ENCODE assay signal across 9 mouse cellular contexts in genomic region chr2:65396128-65396527, GRCm38 (mm10). TPM values are rescaled to one million over a fixed set of nuclear protein-coding genes. Genes with fewer than 3 reads are reported as not detected.
A peak's percentile ranks its signal among the peaks of the same experiment; 100 is the strongest.
DNase-seq lines count a peak whose midpoint lies in the region; ATAC-seq and TF ChIP-seq lines count a peak whose summit lies in the region.
"Had no signal": no experiment of that assay in that cellular context is flagged by ENCODE, and none has a peak within 500 bp of the region (broad histone marks: within the 10 kb centered on the region; RNA-seq: fewer than 3 reads in every experiment).

No protein-coding gene starts in this region.

- H3K4me3 ChIP-seq in heart, adult 2 months, result no peak overlapping the region
- no peak overlapping the region for H3K4me3 ChIP-seq in heart, embryonic 11.5 days (ENCODE audit: low read depth, low read length)
- no peak overlapping the region for H3K4me3 ChIP-seq in hindbrain, embryonic 15.5 days
- no peak overlapping the region for H3K4me3 ChIP-seq in stomach, postnatal 0 days (ENCODE audit: low read depth, low read length)
- H3K4me3 ChIP-seq: heart, embryonic 15.5 days had no signal

- no peaks in the 10 kb centered on the region for H3K79me2 ChIP-seq in heart, adult 2 months (replicated peaks; ENCODE audit: control insufficient read depth, insufficient read depth, low read length)

- H3K9me3 ChIP-seq in heart, embryonic 11.5 days (replicated peaks; ENCODE audit: control insufficient read depth, low read length), result no peaks in the 10 kb centered on the region
- no peaks in the 10 kb centered on the region for H3K9me3 ChIP-seq in hindbrain, embryonic 15.5 days
- no peaks in the 10 kb centered on the region for H3K9me3 ChIP-seq in stomach, postnatal 0 days (ENCODE audit: control insufficient read depth, low read length)
- H3K9me3 ChIP-seq: heart, embryonic 15.5 days had no signal

- H3K9ac ChIP-seq in heart, adult 2 months (ENCODE audit: low read depth, low read length), result no peak overlapping the region
- no peak overlapping the region for H3K9ac ChIP-seq in heart, embryonic 11.5 days (ENCODE audit: low read depth, low read length)
- H3K9ac ChIP-seq in hindbrain, embryonic 15.5 days, result no peak overlapping the region
- no peak overlapping the region for H3K9ac ChIP-seq in stomach, postnatal 0 days (ENCODE audit: low read length)
- H3K9ac ChIP-seq: heart, embryonic 15.5 days had no signal

- TF ChIP-seq EP300 in heart, adult 2 months (IDR thresholded peaks at IDR 0.05; ENCODE audit: insufficient read depth, low read depth, low read length), result no peak
- TF ChIP-seq EP300 in stomach, postnatal 0 days (optimal IDR thresholded peaks at IDR 0.05), result no peak

- TF ChIP-seq POLR2A in heart, adult 2 months (IDR thresholded peaks at IDR 0.05; ENCODE audit: insufficient read depth, low read depth, low read length), result no peak

- peak; percentile 80 for TF ChIP-seq CTCF in heart, adult 2 months (IDR thresholded peaks at IDR 0.05)
- TF ChIP-seq CTCF in stomach, postnatal 0 days (IDR thresholded peaks at IDR 0.05; ENCODE audit: low read depth), result peak; percentile 78

- WGBS in heart, adult 2 months, result 28% methylated on average over 3 of the region's 3 CpGs
- WGBS in heart, embryonic 11.5 days (ENCODE audit: insufficient replicate concordance), result 30% methylated on average over 3 of the region's 3 CpGs
- 18% methylated on average over 3 of the region's 3 CpGs for WGBS in hindbrain, embryonic 15.5 days
- 10% methylated on average over 3 of the region's 3 CpGs for WGBS in stomach, postnatal 0 days

- no peak for DNase-seq in heart, adult 2 months
- peak; percentile 27 to 33 for DNase-seq in right cerebral cortex, adult 2 months (ENCODE audit: low spot score in 2 of 2)
- DNase-seq in right cerebral cortex, postnatal 36 days (ENCODE audit: low spot score in 2 of 2), result no peak
- no peak for DNase-seq in stomach, postnatal 0 days (ENCODE audit: low spot score)
- no peak for DNase-seq in thymus, postnatal 36 days
- no peak for DNase-seq in heart, postnatal 4 days

- H3K27me3 ChIP-seq in heart, adult 2 months (ENCODE audit: control insufficient read depth, insufficient read depth, low read length), result no peaks in the 10 kb centered on the region
- no peaks in the 10 kb centered on the region for H3K27me3 ChIP-seq in heart, embryonic 11.5 days (ENCODE audit: control insufficient read depth, insufficient read depth, low read length)
- H3K27me3 ChIP-seq in hindbrain, embryonic 15.5 days, result no peaks in the 10 kb centered on the region
- H3K27me3 ChIP-seq in stomach, postnatal 0 days (ENCODE audit: control insufficient read depth, insufficient read depth, low read length), result no peaks in the 10 kb centered on the region
- H3K27me3 ChIP-seq: heart, embryonic 15.5 days had no signal

- no peak overlapping the region for H3K4me2 ChIP-seq in heart, embryonic 11.5 days
- H3K4me2 ChIP-seq in hindbrain, embryonic 15.5 days, result no peak overlapping the region
- no peak overlapping the region for H3K4me2 ChIP-seq in stomach, postnatal 0 days (replicated peaks; ENCODE audit: low read depth)
- H3K4me2 ChIP-seq: heart, embryonic 15.5 days had no signal

- ATAC-seq in heart, embryonic 11.5 days (replicated peaks; ENCODE audit: insufficient number of reproducible peaks, low FRiP score, low TSS enrichment), result no peak
- ATAC-seq in hindbrain, embryonic 15.5 days (ENCODE audit: low FRiP score, low read depth), result peak; percentile 81
- ATAC-seq in stomach, postnatal 0 days (ENCODE audit: low FRiP score, low TSS enrichment), result 0 out of 2 replicates have a peak, but pooled peaks have one; percentile 18

- H3K4me1 ChIP-seq in heart, adult 2 months (ENCODE audit: control insufficient read depth, insufficient read depth, low read length), result peaks cover 2% of the 10 kb centered on the region; the same call in 1 of the 2 replicates
- no peaks in the 10 kb centered on the region for H3K4me1 ChIP-seq in heart, embryonic 11.5 days (ENCODE audit: control insufficient read depth, insufficient read depth, low read length)
- no peaks in the 10 kb centered on the region for H3K4me1 ChIP-seq in hindbrain, embryonic 15.5 days (replicated peaks)
- H3K4me1 ChIP-seq in stomach, postnatal 0 days (replicated peaks; ENCODE audit: control insufficient read depth, insufficient read depth), result no peaks in the 10 kb centered on the region
- H3K4me1 ChIP-seq: heart, embryonic 15.5 days had no signal

- intact Hi-C loops in heart, adult 2 months (cut with DNase I), result loop anchor here (1.0 to 10.0 kb wide), 4 partner anchors 167 to 399 kb away; partner anchors contain the start of gene Scn3a

- H3K27ac ChIP-seq in heart, adult 2 months, result no peak overlapping the region
- H3K27ac ChIP-seq in heart, embryonic 11.5 days (ENCODE audit: low read depth, low read length), result no peak overlapping the region
- no peak overlapping the region for H3K27ac ChIP-seq in hindbrain, embryonic 15.5 days (replicated peaks)
- H3K27ac ChIP-seq in stomach, postnatal 0 days (replicated peaks), result no peak overlapping the region
- H3K27ac ChIP-seq: heart, embryonic 15.5 days had no signal

- H3K36me3 ChIP-seq in heart, adult 2 months (ENCODE audit: control insufficient read depth, insufficient read depth, low read length), result no peaks in the 10 kb centered on the region
- H3K36me3 ChIP-seq in heart, embryonic 11.5 days (ENCODE audit: control insufficient read depth, insufficient read depth, low read length), result no peaks in the 10 kb centered on the region
- H3K36me3 ChIP-seq in hindbrain, embryonic 15.5 days, result no peaks in the 10 kb centered on the region
- H3K36me3 ChIP-seq in stomach, postnatal 0 days (ENCODE audit: control insufficient read depth, insufficient read depth, low read length), result no peaks in the 10 kb centered on the region
- H3K36me3 ChIP-seq: heart, embryonic 15.5 days had no signal

RNA-seq across cellular contexts. Expression of gene Slc38a11, which starts 32.3 kb away (rescaled TPM):
- 1 to 10 TPM; 1.3 to 1.4 TPM for total RNA-seq in heart, adult 2 months (2021)
- 1.3 and 2.7 TPM in 2 replicates for polyA plus RNA-seq in heart, adult 2 months (2012; rRNA removed)
- not detected in 2 replicates for polyA plus RNA-seq in heart, embryonic 11.5 days (2014; fragmentation: Nextera tagmentation; extraction: Ambion mirVana)
- polyA plus RNA-seq in hindbrain, embryonic 15.5 days (2015; fragmentation: Nextera tagmentation; extraction: Ambion mirVana), result 0.92 and 1.9 TPM in 2 replicates
- 0.34 and 0.50 TPM in 2 replicates for polyA plus RNA-seq in stomach, postnatal 0 days (2015; fragmentation: Nextera tagmentation; extraction: Ambion mirVana)
- 1 to 10 TPM; 1.0 to 1.1 TPM for total RNA-seq in heart, postnatal 4 days (2021)

Comparison
In these comparisons a context has a peak if more than half of its experiments do, and no peak if none do; other contexts are left out.
1. DNase-seq: peak in right cerebral cortex, adult 2 months (2 of 2); none in heart, adult 2 months (0 of 2), right cerebral cortex, postnatal 36 days (0 of 2), stomach, postnatal 0 days (single experiment), thymus, postnatal 36 days (0 of 2) and heart, postnatal 4 days (single experiment).